Mouse (Mus musculus) megakaryocyte, embryonic 14.5 days (primary cell): ENCODE data around the gene Dyrk3.

Source experiments
- FLI1 ChIP-seq: IDR thresholded peaks from 2 replicates; pipeline ENCODE4 v1.6.1; 2012; ENCODE audit warnings: low read length, inconsistent platforms, mixed read lengths
- GATA1 ChIP-seq: IDR thresholded peaks from 3 replicates; pipeline ENCODE4 v1.6.1; 2012; ENCODE audit warnings: mixed read lengths, low read length, inconsistent platforms, borderline replicate concordance

GRCm38 (mm10) chr1:131092846-131093245, 45.3 kb downstream of the Dyrk3 start:
- TF ChIP-seq FLI1 (no peak), GATA1 (no peak)
